Comparison of ENCODE assay signal across 22 mouse cellular contexts in the genomic region with DNA sequence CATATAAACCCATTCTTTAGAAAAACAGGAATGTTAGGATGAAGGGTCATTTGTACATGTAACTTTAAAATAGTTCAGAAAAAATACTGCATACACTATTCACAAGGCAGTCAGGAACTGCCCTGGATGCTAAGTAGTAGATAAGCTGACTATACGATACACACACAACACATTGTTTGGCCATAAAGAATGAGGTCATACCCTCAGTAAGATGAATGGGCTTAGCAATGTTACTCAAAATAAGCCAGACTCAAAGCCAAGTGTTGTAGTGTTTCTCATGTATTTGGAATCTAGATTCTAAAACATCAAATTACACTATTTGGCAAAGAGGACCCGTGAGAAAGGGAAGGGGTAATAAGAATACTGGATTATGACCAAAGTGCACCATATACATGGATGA.
"Had no signal": no experiment of that assay in that cellular context is flagged by ENCODE, and none has a peak within 500 bp of the region (broad histone marks: within the 10 kb centered on the region; RNA-seq: fewer than 3 reads in every experiment).

No protein-coding gene starts in this region.

- H3K36me3 ChIP-seq: liver, embryonic 15.5 days had no signal

- H3K4me2 ChIP-seq: kidney, embryonic 15.5 days; limb, embryonic 12.5 days; liver, embryonic 12.5 days; liver, embryonic 15.5 days; midbrain, embryonic 12.5 days; neural tube, embryonic 13.5 days had no signal

- ATAC-seq: liver, embryonic 12.5 days; midbrain, embryonic 16.5 days had no signal

- H3K27ac ChIP-seq: kidney, embryonic 15.5 days; left cerebral cortex, adult 2 months; limb, embryonic 12.5 days; liver, embryonic 12.5 days; liver, embryonic 15.5 days; midbrain, embryonic 12.5 days; neural tube, embryonic 13.5 days had no signal

- H3K4me1 ChIP-seq: kidney, embryonic 15.5 days; liver, embryonic 12.5 days; liver, embryonic 15.5 days; midbrain, embryonic 12.5 days; neural tube, embryonic 13.5 days had no signal

- DNase-seq: kidney, adult 11 months; kidney, adult 8-10 months; kidney, postnatal 10 days; kidney, postnatal 36 days; layer of hippocampus, postnatal 36 days; liver; lung, adult 18-20 months; lung, postnatal 10 days; lung, postnatal 4 days; retina, postnatal 1 day; right cerebral cortex, postnatal 25 days; thymus, adult 18-20 months; thymus, postnatal 36 days had no signal

- H3K9me3 ChIP-seq: kidney, embryonic 15.5 days; limb, embryonic 12.5 days; liver, embryonic 12.5 days; liver, embryonic 15.5 days; midbrain, embryonic 12.5 days; neural tube, embryonic 13.5 days had no signal

- H3K27me3 ChIP-seq: kidney, embryonic 15.5 days; limb, embryonic 12.5 days; liver, embryonic 12.5 days; liver, embryonic 15.5 days; midbrain, embryonic 12.5 days; neural tube, embryonic 13.5 days had no signal

- H3K9ac ChIP-seq: kidney, embryonic 15.5 days; limb, embryonic 12.5 days; liver, embryonic 12.5 days; liver, embryonic 15.5 days; midbrain, embryonic 12.5 days; neural tube, embryonic 13.5 days had no signal

- H3K4me3 ChIP-seq: kidney, embryonic 15.5 days; left cerebral cortex, adult 2 months; limb, embryonic 12.5 days; liver, embryonic 12.5 days; liver, embryonic 15.5 days; midbrain, embryonic 12.5 days; myocyte; neural tube, embryonic 13.5 days had no signal
